Mouse (Mus musculus) ES-Bruce4 (cell line): Measurements from ENCODE around the gene Mbd3l2.

Experiments
- CTCF ChIP-seq: IDR thresholded peaks from one replicate; pipeline ENCODE4 v1.8.1; 2011; ENCODE audit warnings: low read depth, low read length
- POLR2A ChIP-seq: IDR thresholded peaks from one replicate; pipeline ENCODE4 v1.8.1; 2011; ENCODE audit warnings: low read length; ENCODE audit not compliant: insufficient read depth

- TF ChIP-seq CTCF (no peak), POLR2A (no peak)
Measured at GRCm38 (mm10) chr9:18431687-18432086, 1.2 kb downstream of the Mbd3l2 start.
